Mouse (Mus musculus) left cerebral cortex, postnatal 25 days (tissue): ENCODE measurements around the gene Hoxd9. TPM values are rescaled to one million over a fixed set of nuclear protein-coding genes. Genes with fewer than 3 reads are reported as not detected.

Experiments used
- DNase-seq, 2 experiments: peaks; one replicate each; pipeline ENCODE4 v3.0.0; 2022; ENCODE audit warnings: low spot score in 2 of 2, mixed read lengths in 1 of 2
- intact Hi-C: fragments of 180-260 bp; cut with DNase I; formaldehyde crosslinking; loops from one replicate; pipeline ENCODE4 v1.15.1; 2025
- total RNA-seq, 2 experiments: library from RNA; stranded (reverse); gene quantifications; 2 replicates each; pipeline ENCODE4 v1.2.3; 2021

The Hoxd9 gene
- total RNA-seq, 2 experiments from 2014 or later: not detected

GRCm38 (mm10) chr2:74706393-74706960, 8.9 kb downstream of the Hoxd9 start:
- intact Hi-C loops: no loop called here

GRCm38 (mm10) chr2:74707599-74707998, 10.1 kb downstream of the Hoxd9 start:
- no peak for DNase-seq
- intact Hi-C loops: no loop called here

More at GRCm38 (mm10) chr2:74706393-74706960, 8.9 kb downstream of the Hoxd9 start:
- no peak for DNase-seq

GRCm38 (mm10) chr2:74708676-74709075, 11.1 kb downstream of the Hoxd9 start:
- intact Hi-C loops: no loop called here
- no peak for DNase-seq

- intact Hi-C loops: no loop called here
- DNase-seq: no peak
Observed at GRCm38 (mm10) chr2:74709465-74710419, 12.2 kb downstream of the Hoxd9 start.

GRCm38 (mm10) chr2:74710929-74711543, 13.5 kb downstream of the Hoxd9 start:
- intact Hi-C loops: no loop called here
- DNase-seq: no peak

GRCm38 (mm10) chr2:74711721-74712621, 14.4 kb downstream of the Hoxd9 start, which contains the start of the genes Hoxd3 and Hoxd4:
Gene Hoxd3, plus strand, starts transcription at chr2:74711927.
Gene Hoxd4, plus strand, starts transcription at chr2:74711929.
- DNase-seq: no peak
- intact Hi-C loops: no loop called here

- intact Hi-C loops: no loop called here
- DNase-seq: no peak
Observed at GRCm38 (mm10) chr2:74713239-74714150, 16.0 kb downstream of the Hoxd9 start.

- no peak for DNase-seq
- intact Hi-C loops: no loop called here
Observed at GRCm38 (mm10) chr2:74714156-74714789, 16.7 kb downstream of the Hoxd9 start.

GRCm38 (mm10) chr2:74714881-74715280, 17.4 kb downstream of the Hoxd9 start:
- intact Hi-C loops: loop anchor here (1.0 to 5.0 kb wide), 3 partner anchors 249 to 597 kb away; no protein-coding TSS in a partner anchor
- no peak for DNase-seq

GRCm38 (mm10) chr2:74715504-74716241, 18.1 kb downstream of the Hoxd9 start:
- intact Hi-C loops: loop anchor here (1.0 to 5.0 kb wide), 4 partner anchors 249 to 597 kb away; no protein-coding TSS in a partner anchor
- peak; percentile 66 to 70 for DNase-seq

- intact Hi-C loops: no loop called here
- DNase-seq: no peak
Observed at GRCm38 (mm10) chr2:74720384-74720783, 22.9 kb downstream of the Hoxd9 start.

- no peak for DNase-seq
- intact Hi-C loops: no loop called here
Observed at GRCm38 (mm10) chr2:74720955-74721491, 23.5 kb downstream of the Hoxd9 start.

- no peak for DNase-seq
- intact Hi-C loops: no loop called here
Observed at GRCm38 (mm10) chr2:74721882-74722281, 24.4 kb downstream of the Hoxd9 start.

GRCm38 (mm10) chr2:74722949-74723348, 25.4 kb downstream of the Hoxd9 start:
- no peak for DNase-seq
- intact Hi-C loops: no loop called here

- DNase-seq: no peak
- intact Hi-C loops: no loop called here
Observed at GRCm38 (mm10) chr2:74724244-74725015, 26.9 kb downstream of the Hoxd9 start.

- DNase-seq: no peak
- intact Hi-C loops: no loop called here
Observed at GRCm38 (mm10) chr2:74725171-74725570, 27.6 kb downstream of the Hoxd9 start.
